Mouse (Mus musculus): ENCODE results near the gene Ing2.
A peak's percentile ranks its signal among the peaks of the same experiment; 100 is the strongest.

The Ing2 gene

GRCm38 (mm10) chr8:47674777-47675710, at the start of gene Ing2:
Ing2 (minus strand) TSS chr8:47675556.
- DNase-seq, result peak; percentile 100

- DNase-seq, result no peak
Observed at GRCm38 (mm10) chr8:47721609-47722008, 46.3 kb upstream of the Ing2 start.

- DNase-seq, result no peak
Observed at GRCm38 (mm10) chr8:47718641-47719040, 43.3 kb upstream of the Ing2 start.

GRCm38 (mm10) chr8:47713761-47714745, 38.7 kb upstream of the Ing2 start, which contains the start of gene Cdkn2aip:
Cdkn2aip (minus strand) TSS chr8:47713932.
- DNase-seq, result peak; percentile 96 to 99

GRCm38 (mm10) chr8:47713171-47713663, 37.9 kb upstream of the Ing2 start:
- DNase-seq, result peak; percentile 63 to 68

GRCm38 (mm10) chr8:47708106-47708505, 32.8 kb upstream of the Ing2 start:
- peak in 1 of 2 experiments; percentile 40 for DNase-seq

GRCm38 (mm10) chr8:47706746-47707145, 31.4 kb upstream of the Ing2 start:
- peak; percentile 69 to 81 for DNase-seq

GRCm38 (mm10) chr8:47702333-47702732, 27.0 kb upstream of the Ing2 start:
- no peak for DNase-seq

GRCm38 (mm10) chr8:47697696-47698095, 22.3 kb upstream of the Ing2 start:
- no peak for DNase-seq

- no peak for DNase-seq
Observed at GRCm38 (mm10) chr8:47695431-47696105, 20.2 kb upstream of the Ing2 start.

- peak; percentile 84 to 97 for DNase-seq
Observed at GRCm38 (mm10) chr8:47693119-47693518, 17.8 kb upstream of the Ing2 start.

GRCm38 (mm10) chr8:47691831-47692230, 16.5 kb upstream of the Ing2 start:
- DNase-seq, result no peak

GRCm38 (mm10) chr8:47691303-47691702, 15.9 kb upstream of the Ing2 start:
- no peak for DNase-seq

- peak; percentile 31 to 51 for DNase-seq
Observed at GRCm38 (mm10) chr8:47690674-47691078, 15.3 kb upstream of the Ing2 start.

GRCm38 (mm10) chr8:47689704-47690326, 14.5 kb upstream of the Ing2 start:
- DNase-seq, result peak in 1 of 2 experiments; percentile 67

GRCm38 (mm10) chr8:47684441-47684840, 9.1 kb upstream of the Ing2 start:
- no peak for DNase-seq

- DNase-seq, result no peak
Observed at GRCm38 (mm10) chr8:47683994-47684393, 8.6 kb upstream of the Ing2 start.

GRCm38 (mm10) chr8:47680306-47680705, 5.0 kb upstream of the Ing2 start:
- no peak for DNase-seq

- no peak for DNase-seq
Observed at GRCm38 (mm10) chr8:47679603-47680002, 4.2 kb upstream of the Ing2 start.

- DNase-seq, result no peak
Observed at GRCm38 (mm10) chr8:47676631-47677030, 1.3 kb upstream of the Ing2 start.

- DNase-seq, result no peak
Observed at GRCm38 (mm10) chr8:47676224-47676623, 868 bp upstream of the Ing2 start.

GRCm38 (mm10) chr8:47675786-47676185, 430 bp upstream of the Ing2 start:
- DNase-seq, result no peak
